Mouse (Mus musculus) cerebellum, adult (tissue): Measurements from ENCODE around the gene Eif2ak2.
A peak's percentile ranks its signal among the peaks of the same experiment; 100 is the strongest.

Experiments used
- ATAC-seq: cut with Nextera tagmentation; 2 replicates; pipeline ENCODE4 v1.9.2; 2017; ENCODE audit warnings: mild to moderate bottlenecking, moderate library complexity, mixed read lengths; ENCODE audit not compliant: insufficient number of reproducible peaks, low FRiP score, low TSS enrichment

Gene Eif2ak2

GRCm38 (mm10) chr17:78836056-78836455, 46.3 kb downstream of the Eif2ak2 start:
- ATAC-seq = no peak

DNA sequence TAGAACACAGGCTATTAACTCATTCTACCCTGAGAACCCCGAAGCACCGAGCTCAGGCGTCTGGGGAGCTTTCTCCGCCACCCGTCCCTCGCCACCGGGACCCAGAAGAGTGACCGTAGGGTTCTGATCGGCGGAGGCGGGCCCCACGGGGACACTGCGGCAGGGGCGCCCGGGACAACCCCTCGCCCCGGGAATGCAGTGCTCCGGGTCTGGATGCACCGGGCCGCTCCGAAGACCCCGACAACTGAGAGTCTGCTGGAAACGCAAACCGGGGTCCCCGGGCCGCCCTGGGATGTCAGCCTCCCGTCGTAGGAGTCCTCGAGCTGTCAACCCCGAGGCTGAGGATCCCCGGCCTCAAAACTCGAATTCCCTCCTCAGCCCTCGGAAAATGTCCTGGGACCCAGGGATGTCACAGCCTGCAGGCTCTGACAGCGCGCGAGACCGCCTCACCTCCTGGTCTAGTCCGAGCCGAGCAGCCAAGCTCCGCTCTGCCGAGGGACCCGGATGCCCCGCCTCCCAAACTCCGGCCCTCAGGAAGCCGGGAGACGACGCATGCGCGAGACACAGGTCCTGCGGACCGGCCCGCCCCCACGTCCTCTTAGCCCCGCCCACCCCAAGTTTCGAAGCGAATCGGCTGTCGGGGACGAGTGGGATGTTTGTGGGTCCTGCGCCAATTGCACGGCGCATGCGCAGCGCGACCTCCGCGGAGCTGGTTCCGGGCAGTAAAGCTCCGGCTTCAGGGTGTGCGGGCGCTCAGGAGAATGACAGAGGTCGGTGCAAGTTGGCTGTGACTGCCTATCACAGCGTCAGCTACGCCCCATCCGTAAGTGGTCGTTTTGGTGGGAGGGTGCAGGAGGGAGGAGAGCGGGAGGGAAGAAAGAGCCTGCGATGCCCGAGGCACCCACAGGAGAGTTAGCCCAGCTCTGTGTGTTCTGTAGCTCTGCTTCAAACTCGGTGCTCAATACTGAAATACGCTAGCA, 47.2 kb downstream of the Eif2ak2 start, which contains the start of the genes Heatr5b and Gpatch11:
Gene Heatr5b, minus strand, starts transcription at position 509 of the 980 bp plus-strand sequence.
Gene Gpatch11, plus strand, starts transcription at position 712 of the 980 bp plus-strand sequence.
- peak; percentile 93 for ATAC-seq

- no peak for ATAC-seq
Measured at GRCm38 (mm10) chr17:78824346-78824745, 58.0 kb downstream of the Eif2ak2 start.

DNA sequence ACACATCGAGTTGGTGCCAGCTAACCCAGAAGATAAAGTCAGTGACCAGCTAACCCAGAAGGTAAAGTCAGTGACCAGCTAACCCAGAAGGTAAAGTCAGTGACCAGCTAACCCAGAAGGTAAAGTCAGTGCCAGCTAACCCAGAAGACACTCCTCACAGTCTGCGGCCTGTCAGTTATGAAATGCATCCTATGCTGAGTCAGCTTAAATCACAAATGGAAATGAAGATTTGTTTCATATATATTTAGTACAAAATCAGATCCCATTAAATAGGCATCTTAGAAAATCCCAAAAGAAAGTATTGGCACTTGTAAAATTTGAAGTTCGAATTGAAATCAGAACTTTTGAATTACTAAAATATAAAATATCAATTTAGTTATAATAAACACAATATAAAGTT, 72.8 kb downstream of the Eif2ak2 start:
- ATAC-seq = no peak

DNA sequence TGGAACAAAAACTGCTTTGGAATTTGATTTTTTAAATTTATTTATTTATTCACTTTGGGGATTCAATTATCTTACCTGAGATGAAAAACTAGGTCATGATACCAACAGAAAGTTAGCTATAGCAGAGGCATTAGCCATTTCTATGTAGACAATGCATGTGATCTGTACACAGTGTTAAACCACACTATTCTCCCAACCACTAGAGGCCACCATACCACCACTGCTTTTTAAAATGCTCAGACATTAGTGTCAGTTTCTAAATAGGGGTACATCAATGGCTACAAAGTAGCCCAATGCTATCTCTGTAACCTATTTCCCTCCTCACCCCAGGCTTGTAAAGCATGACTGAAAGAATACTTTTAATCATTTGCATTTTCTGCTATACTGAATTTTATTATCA, 73.4 kb downstream of the Eif2ak2 start:
- ATAC-seq = no peak
